Mouse (Mus musculus) lung, embryonic 16.5 days (tissue): ENCODE measurements around the gene Actl7b. TPM values are rescaled to one million over a fixed set of nuclear protein-coding genes. Genes with fewer than 3 reads are reported as not detected.

Experiments used
- ATAC-seq: fragments of 200-750 bp; cut with Nextera tagmentation; 2 replicates; pipeline ENCODE4 v1.8.0; 2017; ENCODE audit warnings: low read depth, mild to moderate bottlenecking, moderate library complexity
- H3K27ac ChIP-seq: fragments of 300-500 bp; sonication (generic); 2 replicates; pipeline ENCODE4 v1.5.1; 2014; ENCODE audit warnings: mild to moderate bottlenecking, control low read depth, low read length
- H3K27me3 ChIP-seq: fragments of 300-500 bp; sonication (generic); 2 replicates; pipeline ENCODE4 v1.6.1; 2014; ENCODE audit warnings: low read depth, low read length, mixed read lengths; ENCODE audit not compliant: control insufficient read depth, insufficient read depth
- H3K36me3 ChIP-seq: fragments of 300-500 bp; sonication (generic); 2 replicates; pipeline ENCODE4 v1.6.1; 2014; ENCODE audit warnings: low read length; ENCODE audit not compliant: control insufficient read depth, insufficient read depth
- H3K4me1 ChIP-seq: fragments of 300-500 bp; sonication (generic); replicated peaks from 2 replicates; pipeline ENCODE4 v1.6.1; 2014; ENCODE audit warnings: low read length, mixed read lengths; ENCODE audit not compliant: control insufficient read depth, insufficient read depth
- H3K4me2 ChIP-seq: fragments of 300-500 bp; sonication (generic); 2 replicates; pipeline ENCODE4 v1.6.1; 2014; ENCODE audit warnings: low read depth, low read length, control low read depth
- H3K4me3 ChIP-seq: fragments of 300-500 bp; sonication (generic); 2 replicates; pipeline ENCODE4 v1.5.1; 2014; ENCODE audit warnings: mild to moderate bottlenecking, low read length, control low read depth
- H3K9ac ChIP-seq: fragments of 300-500 bp; sonication (generic); 2 replicates; pipeline ENCODE4 v1.6.1; 2014; ENCODE audit warnings: low read length, control low read depth
- H3K9me3 ChIP-seq: fragments of 300-500 bp; sonication (generic); 2 replicates; pipeline ENCODE4 v1.6.1; 2016; ENCODE audit warnings: low read length; ENCODE audit not compliant: control insufficient read depth
- WGBS: fragments of 180-500 bp; shearing (Covaris S2); extraction: QIAGEN DNeasy Blood & Tissue Kit; methylation state at CpG from one replicate; pipeline ENCODE4 v1.1.7; 2014; 5-methylcytosine and 5-hydroxymethylcytosine counted together
- polyA plus RNA-seq: library from polyadenylated mRNA; unstranded; fragments of >200 nt; fragmentation: Nextera tagmentation; extraction: Ambion mirVana; gene quantifications from 2 replicates; pipeline ENCODE4 v1.2.1, GENCODE M21; 2015

Gene Actl7b
- polyA plus RNA-seq, 1 experiment from 2014 or later = not detected

- ATAC-seq = no peak
- Histone ChIP-seq H3K27ac (no peak overlapping the region), H3K9me3 (no peaks in the 10 kb centered on the region), H3K4me3 (no peak overlapping the region), H3K4me1 (no peaks in the 10 kb centered on the region), H3K27me3 (no peaks in the 10 kb centered on the region), H3K36me3 (no peaks in the 10 kb centered on the region), H3K9ac (no peak overlapping the region), H3K4me2 (no peak overlapping the region)
- WGBS = 60% methylated on average over 9 of the region's 9 CpGs
Measured at GRCm38 (mm10) chr4:56719456-56719855, 21.8 kb downstream of the Actl7b start.

DNA sequence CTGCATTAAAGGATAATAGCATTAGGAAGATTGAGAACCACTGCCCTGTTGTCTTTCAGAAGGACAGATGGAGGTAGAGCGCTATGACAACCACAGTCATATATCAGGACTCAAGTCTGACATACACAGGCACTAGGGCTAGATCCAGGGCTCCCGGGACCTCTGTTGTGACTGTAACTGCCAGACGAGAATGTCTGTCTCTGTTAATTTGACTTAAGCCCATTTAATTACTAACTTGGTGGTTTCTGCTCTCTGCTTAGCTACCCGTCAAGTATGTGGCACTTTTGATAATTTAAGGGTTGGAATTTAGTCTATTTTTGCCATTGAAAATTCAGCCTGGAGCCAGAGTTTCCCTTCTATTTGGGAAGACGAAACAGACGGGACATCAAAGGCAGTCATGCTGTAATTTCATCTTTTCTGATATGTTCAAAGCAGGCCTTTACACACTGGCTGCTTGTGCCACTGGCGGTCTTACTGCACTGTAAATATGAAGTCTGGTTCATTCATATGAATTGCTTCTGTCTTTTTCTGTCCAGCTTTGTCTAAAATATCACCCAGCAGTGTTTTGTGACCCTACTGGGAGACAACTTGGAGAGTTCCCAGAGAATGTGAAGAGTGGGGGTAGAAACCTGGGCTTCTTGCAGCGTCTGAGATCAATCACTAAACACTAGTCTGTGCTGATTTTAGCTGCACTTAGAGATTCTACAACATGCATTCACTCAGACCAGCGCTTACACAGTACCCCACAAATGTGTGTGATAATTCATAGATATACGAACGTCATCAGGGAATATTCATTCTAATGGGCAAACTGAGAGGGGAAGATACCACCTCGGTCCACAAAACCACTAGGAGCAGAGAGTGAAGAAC is 22.4 kb downstream of the Actl7b start:
- 0 out of 2 replicates have a peak, but pooled peaks have one; percentile 51 for ATAC-seq
- Histone ChIP-seq H3K36me3 (no peaks in the 10 kb centered on the region), H3K9me3 (no peaks in the 10 kb centered on the region), H3K4me3 (no peak overlapping the region), H3K4me1 (no peaks in the 10 kb centered on the region), H3K27ac (no peak overlapping the region), H3K4me2 (no peak overlapping the region), H3K9ac (no peak overlapping the region), H3K27me3 (no peaks in the 10 kb centered on the region)
- WGBS = 43% methylated on average over 12 of the region's 12 CpGs

DNA sequence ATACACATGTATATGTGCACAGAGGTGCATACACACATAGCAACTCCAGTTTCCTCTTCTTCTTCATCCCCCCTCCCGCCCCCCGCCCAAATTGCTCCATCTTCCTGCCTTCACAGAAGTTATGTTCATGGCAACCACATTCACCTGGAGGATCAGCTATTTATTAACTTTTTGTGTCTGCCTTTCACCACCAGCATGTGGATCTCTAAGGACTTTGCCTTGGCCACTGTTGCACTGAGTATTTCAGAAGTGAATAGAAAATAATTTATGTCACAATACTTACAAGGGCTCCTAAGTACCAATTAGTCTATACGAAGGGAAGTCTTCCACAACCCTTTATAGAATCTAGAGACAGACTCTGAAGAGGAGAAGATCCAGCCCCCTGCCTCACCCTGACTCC is 23.3 kb downstream of the Actl7b start:
- H3K36me3 ChIP-seq = no peaks in the 10 kb centered on the region
- no peak overlapping the region for H3K4me2 ChIP-seq
- no peak overlapping the region for H3K9ac ChIP-seq
- H3K4me1 ChIP-seq = no peaks in the 10 kb centered on the region
- H3K27ac ChIP-seq = no peak overlapping the region
- no peaks in the 10 kb centered on the region for H3K9me3 ChIP-seq
- no peak for ATAC-seq
- H3K27me3 ChIP-seq = no peaks in the 10 kb centered on the region
- H3K4me3 ChIP-seq = no peak overlapping the region
- 87% methylated on average over 3 of the region's 3 CpGs for WGBS

GRCm38 (mm10) chr4:56716801-56717200 is 24.4 kb downstream of the Actl7b start:
- Histone ChIP-seq H3K9ac (no peak overlapping the region), H3K36me3 (no peaks in the 10 kb centered on the region), H3K4me3 (no peak overlapping the region), H3K27me3 (no peaks in the 10 kb centered on the region), H3K27ac (no peak overlapping the region), H3K4me2 (no peak overlapping the region), H3K9me3 (no peaks in the 10 kb centered on the region), H3K4me1 (no peaks in the 10 kb centered on the region)
- 46% methylated on average over 5 of the region's 5 CpGs for WGBS
- ATAC-seq = no peak

DNA sequence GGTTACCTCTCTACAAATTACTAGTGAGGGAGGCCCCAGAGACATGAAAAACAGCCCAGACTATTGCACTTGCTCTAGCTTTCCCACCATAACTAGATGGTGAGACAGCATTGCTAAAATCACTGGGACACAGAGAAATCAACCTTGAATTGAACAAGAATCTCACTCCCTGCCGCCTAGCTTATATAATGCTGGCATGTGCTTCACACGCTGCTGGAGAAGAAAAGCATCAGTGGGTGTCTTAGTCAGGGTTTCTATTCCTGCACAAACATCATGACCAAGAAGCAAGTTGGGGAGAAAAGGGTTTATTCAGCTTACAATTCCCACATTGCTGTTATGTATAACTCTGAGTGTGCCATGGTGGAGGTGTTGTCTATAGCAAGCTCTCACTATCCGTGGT is 28.1 kb downstream of the Actl7b start:
- Histone ChIP-seq H3K4me2 (no peak overlapping the region), H3K27ac (no peak overlapping the region), H3K9me3 (no peaks in the 10 kb centered on the region), H3K36me3 (no peaks in the 10 kb centered on the region), H3K27me3 (no peaks in the 10 kb centered on the region), H3K4me3 (no peak overlapping the region), H3K4me1 (no peaks in the 10 kb centered on the region; the same call in 1 of the 2 replicates), H3K9ac (no peak overlapping the region)
- WGBS = 77% methylated on average over 3 of the region's 3 CpGs
- ATAC-seq = no peak

DNA sequence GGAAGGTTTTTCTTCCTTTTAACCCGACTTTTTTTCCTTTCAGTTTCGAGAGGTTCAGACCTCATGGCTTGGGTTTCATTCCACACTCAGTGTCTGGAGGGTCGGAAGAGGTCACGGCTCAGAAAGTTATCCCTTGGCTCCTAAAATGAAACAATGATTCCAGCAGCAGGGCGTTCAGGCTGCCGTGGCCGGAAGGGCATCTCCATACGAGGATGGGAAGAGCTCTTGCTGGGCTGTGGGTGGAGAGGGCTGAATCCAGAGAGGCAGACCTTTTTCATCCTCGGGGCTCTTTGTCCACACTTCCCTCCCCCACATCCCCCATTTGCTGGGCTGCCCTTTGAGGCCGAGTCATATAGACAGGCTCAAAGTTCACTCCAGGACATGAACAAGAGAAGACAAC is 39.0 kb downstream of the Actl7b start:
- Histone ChIP-seq H3K9me3 (no peaks in the 10 kb centered on the region), H3K27me3 (no peaks in the 10 kb centered on the region), H3K36me3 (no peaks in the 10 kb centered on the region), H3K4me2 (no peak overlapping the region), H3K4me3 (no peak overlapping the region), H3K4me1 (0 out of 2 replicates have a peak, but pooled peaks cover 3% of the 10 kb centered on the region), H3K27ac (no peak overlapping the region), H3K9ac (no peak overlapping the region)
- WGBS = 33% methylated on average over 10 of the region's 10 CpGs
- no peak for ATAC-seq

- Histone ChIP-seq H3K9ac (no peak overlapping the region), H3K4me2 (no peak overlapping the region), H3K27me3 (no peaks in the 10 kb centered on the region), H3K27ac (no peak overlapping the region), H3K9me3 (no peaks in the 10 kb centered on the region), H3K36me3 (no peaks in the 10 kb centered on the region), H3K4me1 (0 out of 2 replicates have a peak, but pooled peaks cover 3% of the 10 kb centered on the region), H3K4me3 (no peak overlapping the region)
- 25% methylated on average over 5 of the region's 5 CpGs for WGBS
- no peak for ATAC-seq
Measured at GRCm38 (mm10) chr4:56698671-56699070, 42.6 kb downstream of the Actl7b start.

DNA sequence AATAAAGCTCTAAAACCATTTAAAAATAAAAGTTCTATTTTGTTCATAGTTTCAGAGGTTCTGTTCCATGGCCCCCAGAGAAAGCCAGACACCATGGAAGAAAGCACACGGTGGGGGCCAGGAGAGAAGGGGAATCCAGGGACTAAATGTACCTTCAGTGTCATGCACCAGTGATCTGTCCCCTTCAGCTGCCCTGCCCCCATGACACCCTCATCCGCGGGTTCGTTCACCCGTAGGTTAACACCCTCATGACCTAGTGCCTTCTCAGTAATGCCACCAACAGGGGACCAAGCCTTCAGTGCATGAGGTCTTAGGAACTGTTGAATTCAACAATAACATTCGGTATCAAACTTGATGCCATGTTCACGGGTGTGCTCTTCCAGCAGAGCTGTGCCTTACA is 44.8 kb downstream of the Actl7b start:
- H3K4me1 ChIP-seq = 0 out of 2 replicates have a peak, but pooled peaks cover 3% of the 10 kb centered on the region
- H3K27me3 ChIP-seq = no peaks in the 10 kb centered on the region
- no peaks in the 10 kb centered on the region for H3K9me3 ChIP-seq
- no peak overlapping the region for H3K27ac ChIP-seq
- H3K4me2 ChIP-seq = no peak overlapping the region
- 69% methylated on average over 7 of the region's 7 CpGs for WGBS
- no peak for ATAC-seq
- H3K4me3 ChIP-seq = no peak overlapping the region
- H3K36me3 ChIP-seq = no peaks in the 10 kb centered on the region
- H3K9ac ChIP-seq = no peak overlapping the region
